Mouse (Mus musculus): ENCODE results near the gene Ctr9. TPM values are rescaled to one million over a fixed set of nuclear protein-coding genes. Genes with fewer than 3 reads are reported as not detected.

Gene Ctr9
- polyA plus RNA-seq, 2 experiments: 12.7 to 20.2 TPM

GRCm38 (mm10) chr7:111015731-111016130, 13.0 kb upstream of the Ctr9 start:
- Histone ChIP-seq H3K4me2 (ENCODE audit: low read depth) (no peak overlapping the region), H3K27me3 (ENCODE audit: control insufficient read depth, insufficient read depth, low read length) (no peaks in the 10 kb centered on the region), H3K4me1 (replicated peaks; ENCODE audit: control insufficient read depth in 2 of 2, insufficient read depth in 2 of 2, low read length in 1 of 2) (peaks cover 0 to 11% of the 10 kb centered on the region in 2 experiments; a peak in 2 of 4 replicates), H3K4me3 (ENCODE audit: insufficient read depth in 1 of 2, low read depth in 2 of 2, low read length in 2 of 2) (no peak overlapping the region), H3K9ac (replicated peaks) (no peak overlapping the region), H3K36me3 (replicated peaks; ENCODE audit: control insufficient read depth, insufficient read depth, low read depth) (no peaks in the 10 kb centered on the region), H3K27ac (no peak overlapping the region), H3K9me3 (ENCODE audit: control insufficient read depth, low read length) (no peaks in the 10 kb centered on the region)
- no peak for TF ChIP-seq EP300 (IDR thresholded peaks at IDR 0.05; ENCODE audit: low read depth)
- no peak for TF ChIP-seq CTCF (IDR thresholded peaks at IDR 0.05; ENCODE audit: low read depth)
- WGBS (ENCODE audit: insufficient replicate concordance): 64% methylated on average over 5 of the region's 5 CpGs
- DNase-seq (ENCODE audit: low read depth in 3 of 3, low spot score in 3 of 3): no peak
- no peak for ATAC-seq (ENCODE audit: insufficient read depth)

GRCm38 (mm10) chr7:111016921-111017320, 11.8 kb upstream of the Ctr9 start:
- Histone ChIP-seq H3K4me1 (replicated peaks; ENCODE audit: control insufficient read depth in 2 of 2, insufficient read depth in 2 of 2, low read length in 1 of 2) (peaks cover 0 to 8% of the 10 kb centered on the region in 2 experiments; a peak in 2 of 4 replicates), H3K27me3 (ENCODE audit: control insufficient read depth, insufficient read depth, low read length) (no peaks in the 10 kb centered on the region), H3K4me2 (ENCODE audit: low read depth) (no peak overlapping the region), H3K36me3 (replicated peaks; ENCODE audit: control insufficient read depth, insufficient read depth, low read depth) (no peaks in the 10 kb centered on the region), H3K9ac (replicated peaks) (no peak overlapping the region), H3K4me3 (ENCODE audit: insufficient read depth in 1 of 2, low read depth in 2 of 2, low read length in 2 of 2) (no peak overlapping the region), H3K9me3 (ENCODE audit: control insufficient read depth, low read length) (no peaks in the 10 kb centered on the region), H3K27ac (no peak overlapping the region)
- WGBS (ENCODE audit: insufficient replicate concordance): 51% methylated on average over 3 of the region's 3 CpGs
- no peak for TF ChIP-seq CTCF (IDR thresholded peaks at IDR 0.05; ENCODE audit: low read depth)
- TF ChIP-seq EP300 (IDR thresholded peaks at IDR 0.05; ENCODE audit: low read depth): no peak
- DNase-seq (ENCODE audit: low read depth in 3 of 3, low spot score in 3 of 3): no peak
- ATAC-seq (ENCODE audit: insufficient read depth): no peak

GRCm38 (mm10) chr7:111020814-111021213, 7.9 kb upstream of the Ctr9 start:
- H3K9me3 ChIP-seq (ENCODE audit: control insufficient read depth, low read length): no peaks in the 10 kb centered on the region
- H3K4me3 ChIP-seq (ENCODE audit: insufficient read depth in 1 of 2, low read depth in 2 of 2, low read length in 2 of 2): no peak overlapping the region
- H3K27ac ChIP-seq: no peak overlapping the region
- TF ChIP-seq EP300 (IDR thresholded peaks at IDR 0.05; ENCODE audit: low read depth) (no peak), CTCF (IDR thresholded peaks at IDR 0.05; ENCODE audit: low read depth) (no peak)
- no peaks in the 10 kb centered on the region for H3K27me3 ChIP-seq (ENCODE audit: control insufficient read depth, insufficient read depth, low read length)
- H3K4me1 ChIP-seq (replicated peaks; ENCODE audit: control insufficient read depth in 2 of 2, insufficient read depth in 2 of 2, low read length in 1 of 2): peaks cover 0 to 15% of the 10 kb centered on the region in 2 experiments; a peak in 2 of 4 replicates
- H3K36me3 ChIP-seq (replicated peaks; ENCODE audit: control insufficient read depth, insufficient read depth, low read depth): no peaks in the 10 kb centered on the region
- H3K9ac ChIP-seq (replicated peaks): no peak overlapping the region
- DNase-seq (ENCODE audit: low read depth in 3 of 3, low spot score in 3 of 3) (no peak), ATAC-seq (ENCODE audit: insufficient read depth) (no peak)
- WGBS (ENCODE audit: insufficient replicate concordance): 67% methylated on average over 4 of the region's 4 CpGs
- H3K4me2 ChIP-seq (ENCODE audit: low read depth): no peak overlapping the region

- peak; percentile 26; the same call in 1 of the 2 replicates for ATAC-seq (ENCODE audit: insufficient read depth)
- Histone ChIP-seq H3K4me2 (ENCODE audit: low read depth) (peak overlapping the region; percentile 29), H3K27me3 (ENCODE audit: control insufficient read depth, insufficient read depth, low read length) (no peaks in the 10 kb centered on the region), H3K4me1 (replicated peaks; ENCODE audit: control insufficient read depth in 2 of 2, insufficient read depth in 2 of 2, low read length in 1 of 2) (peaks cover 9 to 25% of the 10 kb centered on the region in 2 experiments), H3K4me3 (ENCODE audit: insufficient read depth in 1 of 2, low read depth in 2 of 2, low read length in 2 of 2) (no peak overlapping the region), H3K9ac (replicated peaks) (no peak overlapping the region), H3K9me3 (ENCODE audit: control insufficient read depth, low read length) (no peaks in the 10 kb centered on the region), H3K36me3 (replicated peaks; ENCODE audit: control insufficient read depth, insufficient read depth, low read depth) (no peaks in the 10 kb centered on the region), H3K27ac (peak overlapping the region; percentile 48)
- no peak for TF ChIP-seq EP300 (IDR thresholded peaks at IDR 0.05; ENCODE audit: low read depth)
- no peak for TF ChIP-seq CTCF (IDR thresholded peaks at IDR 0.05; ENCODE audit: low read depth)
- WGBS (ENCODE audit: insufficient replicate concordance): 39% methylated on average over 8 of the region's 8 CpGs
- peak in 1 of 3 experiments; percentile 28 for DNase-seq (ENCODE audit: low read depth in 3 of 3, low spot score in 3 of 3)
Measured at GRCm38 (mm10) chr7:111024068-111024594, 4.6 kb upstream of the Ctr9 start.

GRCm38 (mm10) chr7:111024912-111025311, 3.8 kb upstream of the Ctr9 start:
- no peak for DNase-seq (ENCODE audit: low read depth in 3 of 3, low spot score in 3 of 3)
- Histone ChIP-seq H3K9me3 (ENCODE audit: control insufficient read depth, low read length) (no peaks in the 10 kb centered on the region), H3K4me2 (ENCODE audit: low read depth) (no peak overlapping the region), H3K27me3 (ENCODE audit: control insufficient read depth, insufficient read depth, low read length) (no peaks in the 10 kb centered on the region), H3K27ac (no peak overlapping the region), H3K4me3 (ENCODE audit: insufficient read depth in 1 of 2, low read depth in 2 of 2, low read length in 2 of 2) (no peak overlapping the region), H3K36me3 (replicated peaks; ENCODE audit: control insufficient read depth, insufficient read depth, low read depth) (no peaks in the 10 kb centered on the region), H3K9ac (replicated peaks) (no peak overlapping the region), H3K4me1 (replicated peaks; ENCODE audit: control insufficient read depth in 2 of 2, insufficient read depth in 2 of 2, low read length in 1 of 2) (peaks cover 12 to 26% of the 10 kb centered on the region in 2 experiments)
- 36% methylated on average over 4 of the region's 4 CpGs for WGBS (ENCODE audit: insufficient replicate concordance)
- no peak for ATAC-seq (ENCODE audit: insufficient read depth)
- TF ChIP-seq EP300 (IDR thresholded peaks at IDR 0.05; ENCODE audit: low read depth) (no peak), CTCF (IDR thresholded peaks at IDR 0.05; ENCODE audit: low read depth) (no peak)

Data from liver, embryonic 14.5 days (tissue).